Mouse (Mus musculus) cerebellum, adult 11-12 months (tissue): ENCODE data around the gene Snx9.

Experiments used
- DNase-seq: peaks from one replicate; pipeline ENCODE4 v3.0.0; 2022

Snx9 gene

GRCm38 (mm10) chr17:5846101-5846500, 5.0 kb downstream of the Snx9 start:
- DNase-seq: no peak

- DNase-seq: no peak
Measured at GRCm38 (mm10) chr17:5848706-5849415, 7.7 kb downstream of the Snx9 start.

GRCm38 (mm10) chr17:5849421-5849910, 8.3 kb downstream of the Snx9 start:
- peak; percentile 58 for DNase-seq

- no peak for DNase-seq
Measured at GRCm38 (mm10) chr17:5850031-5850430, 8.9 kb downstream of the Snx9 start.

GRCm38 (mm10) chr17:5850476-5850875, 9.3 kb downstream of the Snx9 start:
- peak; percentile 29 for DNase-seq

- no peak for DNase-seq
Measured at GRCm38 (mm10) chr17:5853936-5854335, 12.8 kb downstream of the Snx9 start.

- DNase-seq: no peak
Measured at GRCm38 (mm10) chr17:5855560-5855959, 14.4 kb downstream of the Snx9 start.

- no peak for DNase-seq
Measured at GRCm38 (mm10) chr17:5856426-5856825, 15.3 kb downstream of the Snx9 start.

GRCm38 (mm10) chr17:5857206-5857605, 16.1 kb downstream of the Snx9 start:
- no peak for DNase-seq

GRCm38 (mm10) chr17:5858209-5858608, 17.1 kb downstream of the Snx9 start:
- DNase-seq: no peak

- DNase-seq: no peak
Measured at GRCm38 (mm10) chr17:5862285-5862684, 21.2 kb downstream of the Snx9 start.

- DNase-seq: no peak
Measured at GRCm38 (mm10) chr17:5862869-5863268, 21.7 kb downstream of the Snx9 start.

GRCm38 (mm10) chr17:5863745-5864144, 22.6 kb downstream of the Snx9 start:
- no peak for DNase-seq

- no peak for DNase-seq
Measured at GRCm38 (mm10) chr17:5867456-5867855, 26.3 kb downstream of the Snx9 start.

- DNase-seq: no peak
Measured at GRCm38 (mm10) chr17:5868319-5869031, 27.3 kb downstream of the Snx9 start.

GRCm38 (mm10) chr17:5869461-5869860, 28.3 kb downstream of the Snx9 start:
- DNase-seq: no peak

GRCm38 (mm10) chr17:5870002-5870401, 28.9 kb downstream of the Snx9 start:
- no peak for DNase-seq

GRCm38 (mm10) chr17:5870696-5871095, 29.6 kb downstream of the Snx9 start:
- no peak for DNase-seq

- DNase-seq: peak; percentile 69
Measured at GRCm38 (mm10) chr17:5872506-5872905, 31.4 kb downstream of the Snx9 start.

GRCm38 (mm10) chr17:5874565-5874964, 33.4 kb downstream of the Snx9 start:
- no peak for DNase-seq

- DNase-seq: no peak
Measured at GRCm38 (mm10) chr17:5877611-5878157, 36.6 kb downstream of the Snx9 start.

GRCm38 (mm10) chr17:5878878-5879277, 37.7 kb downstream of the Snx9 start:
- DNase-seq: no peak

GRCm38 (mm10) chr17:5885474-5885873, 44.3 kb downstream of the Snx9 start:
- peak; percentile 56 for DNase-seq
